Mouse (Mus musculus): ENCODE measurements around the gene Cnga2. TPM values are rescaled to one million over a fixed set of nuclear protein-coding genes. Genes with fewer than 3 reads are reported as not detected.
"Not testable (repeated sequence)": the region's sequence is repeated elsewhere in the genome, so short reads cannot be mapped to it uniquely, and the experiment has no call there.

The Cnga2 gene
- under 1 TPM; 0.13 to 0.40 TPM for total RNA-seq (2021)
- long read RNA-seq: 0 reads

- no peak for DNase-seq (ENCODE audit: low spot score in 2 of 2)
Observed at GRCm38 (mm10) chrX:71991549-71991948, at the start of gene Cnga2. TSS of gene Cnga2 (plus strand) at chrX:71991849.

GRCm38 (mm10) chrX:71946631-71947030, 45.0 kb upstream of the Cnga2 start:
- peak in 1 of 2 experiments; percentile 44 for DNase-seq (ENCODE audit: low spot score in 2 of 2)

- DNase-seq (ENCODE audit: low spot score in 2 of 2): no peak
Observed at GRCm38 (mm10) chrX:71958366-71958765, 33.3 kb upstream of the Cnga2 start.

GRCm38 (mm10) chrX:71962073-71963051, 29.3 kb upstream of the Cnga2 start, which contains the start of gene Prrg3:
TSS of gene Prrg3 (plus strand) at chrX:71962624.
- no peak for DNase-seq (ENCODE audit: low spot score in 2 of 2)

- DNase-seq (ENCODE audit: low spot score in 2 of 2): no peak
Observed at GRCm38 (mm10) chrX:71963275-71963912, 28.3 kb upstream of the Cnga2 start.

- no peak for DNase-seq (ENCODE audit: low spot score in 2 of 2)
Observed at GRCm38 (mm10) chrX:71968216-71968615, 23.4 kb upstream of the Cnga2 start.

GRCm38 (mm10) chrX:71968816-71969215, 22.8 kb upstream of the Cnga2 start:
- peak in 1 of 2 experiments; percentile 47 for DNase-seq (ENCODE audit: low spot score in 2 of 2)

GRCm38 (mm10) chrX:71971325-71971724, 20.3 kb upstream of the Cnga2 start:
- DNase-seq (ENCODE audit: low spot score in 2 of 2): no peak

- DNase-seq (ENCODE audit: low spot score in 2 of 2): no peak
Observed at GRCm38 (mm10) chrX:71972686-71973085, 19.0 kb upstream of the Cnga2 start, which contains the start of gene Fate1. TSS of gene Fate1 (plus strand) at chrX:71972986.

- not testable (repeated sequence) for DNase-seq (ENCODE audit: low spot score in 2 of 2)
Observed at GRCm38 (mm10) chrX:71977681-71978080, 14.0 kb upstream of the Cnga2 start.

GRCm38 (mm10) chrX:71980443-71980842, 11.2 kb upstream of the Cnga2 start:
- no peak for DNase-seq (ENCODE audit: low spot score in 2 of 2)

GRCm38 (mm10) chrX:71981322-71981721, 10.3 kb upstream of the Cnga2 start:
- no peak for DNase-seq (ENCODE audit: low spot score in 2 of 2)

GRCm38 (mm10) chrX:71983205-71983604, 8.4 kb upstream of the Cnga2 start:
- no peak for DNase-seq (ENCODE audit: low spot score in 2 of 2)

GRCm38 (mm10) chrX:71983775-71984174, 7.9 kb upstream of the Cnga2 start:
- no peak for DNase-seq (ENCODE audit: low spot score in 2 of 2)

GRCm38 (mm10) chrX:71995972-71996371, 4.3 kb downstream of the Cnga2 start:
- no peak for DNase-seq (ENCODE audit: low spot score in 2 of 2)

- DNase-seq (ENCODE audit: low spot score in 2 of 2): no peak
Observed at GRCm38 (mm10) chrX:72009930-72010329, 18.3 kb downstream of the Cnga2 start.

- DNase-seq (ENCODE audit: low spot score in 2 of 2): peak in 1 of 2 experiments; percentile 45
Observed at GRCm38 (mm10) chrX:72012236-72012635, 20.6 kb downstream of the Cnga2 start.

- peak in 1 of 2 experiments; percentile 35 for DNase-seq (ENCODE audit: low spot score in 2 of 2)
Observed at GRCm38 (mm10) chrX:72012804-72013203, 21.2 kb downstream of the Cnga2 start.

- no peak for DNase-seq (ENCODE audit: low spot score in 2 of 2)
Observed at GRCm38 (mm10) chrX:72022241-72022640, 30.6 kb downstream of the Cnga2 start.

GRCm38 (mm10) chrX:72022750-72023398, 31.2 kb downstream of the Cnga2 start:
- peak in 1 of 2 experiments; percentile 62 for DNase-seq (ENCODE audit: low spot score in 2 of 2)

GRCm38 (mm10) chrX:72023542-72023941, 31.9 kb downstream of the Cnga2 start:
- no peak for DNase-seq (ENCODE audit: low spot score in 2 of 2)

Data from layer of hippocampus, adult 18-20 months (tissue).